Mouse (Mus musculus) spleen, adult 2 months (tissue): ENCODE measurements around the gene Kirrel3.

Source experiments
- CTCF ChIP-seq: fragments of 200-500 bp; IDR thresholded peaks from 2 replicates; pipeline ENCODE4 v1.5.1; 2011; ENCODE audit warnings: mild to moderate bottlenecking, inconsistent platforms; ENCODE audit not compliant: insufficient read depth, insufficient read length, insufficient replicate concordance; ENCODE audit errors: extremely low read depth
- POLR2A ChIP-seq: fragments of 200-500 bp; IDR thresholded peaks from 2 replicates; pipeline ENCODE4 v1.6.1; 2011; ENCODE audit warnings: low read depth, low read length, inconsistent platforms

DNA sequence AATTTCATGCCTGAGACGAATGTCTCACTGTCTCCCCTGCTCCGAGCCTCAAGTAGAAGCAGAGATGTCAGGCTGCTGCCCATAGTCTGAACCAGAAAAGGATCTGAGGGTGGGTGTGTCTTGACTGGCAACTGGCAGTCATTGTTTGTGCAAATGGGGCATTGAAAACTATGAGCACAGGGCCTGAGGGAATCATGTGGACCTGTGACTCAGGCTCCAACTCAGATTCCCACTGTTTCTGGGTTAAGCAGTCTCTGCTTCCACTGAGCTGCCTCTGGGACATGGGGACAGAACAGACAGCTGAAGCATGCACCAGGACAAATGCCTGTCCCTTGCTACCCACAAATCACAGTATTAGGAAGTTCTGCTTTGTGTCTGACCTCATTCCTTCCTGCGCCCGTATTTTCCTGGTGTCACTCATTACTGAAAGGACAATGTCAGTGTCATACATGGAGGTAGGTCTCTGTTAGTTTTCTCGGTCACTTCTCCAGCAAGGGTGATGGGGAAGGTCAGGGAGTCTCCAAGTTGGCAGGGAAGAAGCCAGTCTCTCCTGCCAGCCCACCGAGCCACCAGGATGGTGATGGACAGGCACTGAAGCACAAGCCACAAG is 484.3 kb downstream of the Kirrel3 start:
- no peak for TF ChIP-seq CTCF
- no peak for TF ChIP-seq POLR2A
